Mouse (Mus musculus) retina, postnatal 1 day (tissue): ENCODE measurements around the gene Lst1.
"Not testable (repeated sequence)": the region's sequence is repeated elsewhere in the genome, so short reads cannot be mapped to it uniquely, and the experiment has no call there.

Experiments
- DNase-seq: peaks from one replicate; pipeline ENCODE4 v3.0.0-alpha.2; 2012

The Lst1 gene

GRCm38 (mm10) chr17:35187959-35188610, at the start of gene Lst1:
TSS of gene Lst1 (minus strand) at chr17:35188439.
- DNase-seq: no peak

GRCm38 (mm10) chr17:35237504-35237903, 49.3 kb upstream of the Lst1 start:
- DNase-seq: no peak

- DNase-seq: no peak
Measured at GRCm38 (mm10) chr17:35236996-35237395, 48.8 kb upstream of the Lst1 start.

GRCm38 (mm10) chr17:35236390-35236746, 48.1 kb upstream of the Lst1 start:
- peak; percentile 95 for DNase-seq

- peak; percentile 97 for DNase-seq
Measured at GRCm38 (mm10) chr17:35235614-35236389, 47.6 kb upstream of the Lst1 start, which contains the start of gene Nfkbil1. TSS of gene Nfkbil1 (minus strand) at chr17:35235792.

- DNase-seq: peak; percentile 60
Measured at GRCm38 (mm10) chr17:35234903-35235302, 46.7 kb upstream of the Lst1 start.

- not testable (repeated sequence) for DNase-seq
Measured at GRCm38 (mm10) chr17:35234090-35234489, 45.9 kb upstream of the Lst1 start.

GRCm38 (mm10) chr17:35233114-35233980, 45.1 kb upstream of the Lst1 start, which contains the start of gene Atp6v1g2:
TSS of gene Atp6v1g2 (plus strand) at chr17:35233660.
- DNase-seq: no peak

GRCm38 (mm10) chr17:35232659-35233058, 44.4 kb upstream of the Lst1 start:
- no peak for DNase-seq

- peak; percentile 87 for DNase-seq
Measured at GRCm38 (mm10) chr17:35232043-35232442, 43.8 kb upstream of the Lst1 start.

- DNase-seq: no peak
Measured at GRCm38 (mm10) chr17:35231022-35231421, 42.8 kb upstream of the Lst1 start.

GRCm38 (mm10) chr17:35226561-35227046, 38.4 kb upstream of the Lst1 start:
- DNase-seq: no peak

GRCm38 (mm10) chr17:35225456-35225855, 37.2 kb upstream of the Lst1 start:
- no peak for DNase-seq

GRCm38 (mm10) chr17:35224641-35225040, 36.4 kb upstream of the Lst1 start:
- DNase-seq: no peak

GRCm38 (mm10) chr17:35222299-35222698, 34.1 kb upstream of the Lst1 start:
- no peak for DNase-seq

- no peak for DNase-seq
Measured at GRCm38 (mm10) chr17:35220156-35220952, 32.1 kb upstream of the Lst1 start, which contains the start of gene Gm16181. TSS of gene Gm16181 (plus strand) at chr17:35220834.

- DNase-seq: no peak
Measured at GRCm38 (mm10) chr17:35219601-35220041, 31.4 kb upstream of the Lst1 start.

- no peak for DNase-seq
Measured at GRCm38 (mm10) chr17:35218516-35219193, 30.4 kb upstream of the Lst1 start.

GRCm38 (mm10) chr17:35213071-35213470, 24.8 kb upstream of the Lst1 start:
- DNase-seq: no peak

- no peak for DNase-seq
Measured at GRCm38 (mm10) chr17:35210593-35210992, 22.4 kb upstream of the Lst1 start.

GRCm38 (mm10) chr17:35209785-35210535, 21.7 kb upstream of the Lst1 start:
- no peak for DNase-seq
